Mouse (Mus musculus) limb, embryonic 11.5 days (tissue): ENCODE data around the gene Mamld1. TPM values are rescaled to one million over a fixed set of nuclear protein-coding genes. Genes with fewer than 3 reads are reported as not detected.

Source experiments
- ATAC-seq: fragments of 200-750 bp; cut with Nextera tagmentation; 2 replicates; pipeline ENCODE4 v1.8.0; 2017; ENCODE audit warnings: low read depth; ENCODE audit not compliant: insufficient number of reproducible peaks, low FRiP score, low TSS enrichment
- DNase-seq: peaks from one replicate; pipeline ENCODE4 v3.0.0-alpha.2; 2015; ENCODE audit warnings: low spot score
- H3K27ac ChIP-seq: fragments of 300-500 bp; sonication (generic); replicated peaks from 2 replicates; pipeline ENCODE4 v1.5.1; 2014; ENCODE audit warnings: low read depth, mild to moderate bottlenecking, low read length
- H3K27me3 ChIP-seq: fragments of 300-500 bp; sonication (generic); 2 replicates; pipeline ENCODE4 v1.6.1; 2014; ENCODE audit warnings: mild to moderate bottlenecking, low read length, mixed read lengths; ENCODE audit not compliant: control insufficient read depth, insufficient read depth
- H3K36me3 ChIP-seq: fragments of 300-500 bp; sonication (generic); 2 replicates; pipeline ENCODE4 v1.6.1; 2014; ENCODE audit warnings: mild to moderate bottlenecking, low read length, moderate library complexity, mixed read lengths; ENCODE audit not compliant: control insufficient read depth, insufficient read depth
- H3K4me1 ChIP-seq: fragments of 300-500 bp; sonication (generic); 2 replicates; pipeline ENCODE4 v1.6.1; 2014; ENCODE audit warnings: low read length, mixed read lengths; ENCODE audit not compliant: control insufficient read depth, insufficient read depth
- H3K4me2 ChIP-seq: fragments of 300-500 bp; sonication (generic); 2 replicates; pipeline ENCODE4 v1.6.1; 2014; ENCODE audit warnings: low read depth, mild to moderate bottlenecking, moderate library complexity; ENCODE audit not compliant: severe bottlenecking
- H3K4me3 ChIP-seq: fragments of 300-500 bp; sonication (generic); 2 replicates; pipeline ENCODE4 v1.5.1; 2014; ENCODE audit warnings: low read depth, low read length
- H3K9ac ChIP-seq: fragments of 300-500 bp; sonication (generic); 2 replicates; pipeline ENCODE4 v1.6.1; 2014; ENCODE audit warnings: mild to moderate bottlenecking, low read length
- H3K9me3 ChIP-seq: fragments of 300-500 bp; sonication (generic); 2 replicates; pipeline ENCODE4 v1.6.1; 2016; ENCODE audit warnings: low read length; ENCODE audit not compliant: control insufficient read depth
- WGBS: fragments of 180-500 bp; shearing (Covaris S2); extraction: QIAGEN DNeasy Blood & Tissue Kit; methylation state at CpG from one replicate; pipeline ENCODE4 v1.1.7; 2014; 5-methylcytosine and 5-hydroxymethylcytosine counted together
- polyA plus RNA-seq: library from polyadenylated mRNA; unstranded; fragments of >200 nt; fragmentation: Nextera tagmentation; extraction: Ambion mirVana; gene quantifications from 2 replicates; pipeline ENCODE4 v1.2.1, GENCODE M21; 2014

Gene Mamld1
- polyA plus RNA-seq, 1 experiment from 2014 or later: 1.5 TPM

DNA sequence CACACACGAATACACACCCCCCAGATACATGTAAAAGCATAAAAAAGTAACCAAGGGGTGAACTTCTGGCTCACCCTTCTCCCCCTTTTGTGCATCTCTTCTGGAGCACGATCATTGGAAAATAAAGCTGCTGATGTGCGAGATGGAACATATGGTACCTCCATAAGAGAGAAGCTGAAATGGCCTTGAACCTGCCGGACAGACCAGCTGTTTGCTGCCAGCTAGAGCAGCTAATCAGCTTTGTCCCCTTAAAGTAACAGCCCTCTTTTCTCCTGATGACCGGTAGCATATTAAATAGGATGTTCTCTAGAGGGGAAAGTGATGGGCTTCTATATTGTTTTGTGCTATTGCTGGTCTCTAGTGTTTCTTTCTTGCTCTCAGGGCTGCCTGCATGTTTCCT is 3.2 kb downstream of the Mamld1 start:
- DNase-seq (no peak), ATAC-seq (no peak)
- Histone ChIP-seq H3K9ac (no peak overlapping the region), H3K27ac (no peak overlapping the region), H3K36me3 (no peaks in the 10 kb centered on the region), H3K4me1 (no peaks in the 10 kb centered on the region), H3K9me3 (no peaks in the 10 kb centered on the region), H3K4me3 (no peak overlapping the region), H3K27me3 (peaks cover 35% of the 10 kb centered on the region), H3K4me2 (no peak overlapping the region)
- WGBS: 57% methylated on average over 5 of the region's 5 CpGs

DNA sequence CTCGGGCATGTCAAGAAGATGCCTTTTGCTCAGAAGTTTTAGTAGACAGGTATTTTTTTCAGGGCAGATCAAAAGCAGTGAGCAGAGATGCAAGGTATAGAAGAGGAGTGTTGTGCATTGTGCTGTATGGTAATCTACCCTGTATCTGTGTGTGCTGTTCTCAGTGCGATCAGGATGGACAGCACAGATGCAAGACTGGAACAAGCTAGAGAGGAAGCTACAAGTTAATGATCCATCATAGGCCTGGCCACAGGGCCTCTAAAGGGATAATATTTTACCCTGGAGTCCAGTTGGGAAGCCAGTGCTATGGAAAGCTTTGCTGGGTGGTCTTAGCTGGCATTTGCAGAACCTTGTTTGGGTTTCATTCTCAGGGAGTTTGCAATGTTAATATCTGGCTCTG is 6.9 kb downstream of the Mamld1 start:
- DNase-seq (no peak), ATAC-seq (no peak)
- H3K4me1 ChIP-seq: no peaks in the 10 kb centered on the region
- H3K36me3 ChIP-seq: no peaks in the 10 kb centered on the region
- 0 out of 2 replicates have a peak, but pooled peaks cover 4% of the 10 kb centered on the region for H3K27me3 ChIP-seq
- WGBS: 88% methylated on average over 2 of the region's 2 CpGs
- no peak overlapping the region for H3K4me2 ChIP-seq
- H3K9ac ChIP-seq: no peak overlapping the region
- no peaks in the 10 kb centered on the region for H3K9me3 ChIP-seq
- H3K4me3 ChIP-seq: no peak overlapping the region
- H3K27ac ChIP-seq: no peak overlapping the region

DNA sequence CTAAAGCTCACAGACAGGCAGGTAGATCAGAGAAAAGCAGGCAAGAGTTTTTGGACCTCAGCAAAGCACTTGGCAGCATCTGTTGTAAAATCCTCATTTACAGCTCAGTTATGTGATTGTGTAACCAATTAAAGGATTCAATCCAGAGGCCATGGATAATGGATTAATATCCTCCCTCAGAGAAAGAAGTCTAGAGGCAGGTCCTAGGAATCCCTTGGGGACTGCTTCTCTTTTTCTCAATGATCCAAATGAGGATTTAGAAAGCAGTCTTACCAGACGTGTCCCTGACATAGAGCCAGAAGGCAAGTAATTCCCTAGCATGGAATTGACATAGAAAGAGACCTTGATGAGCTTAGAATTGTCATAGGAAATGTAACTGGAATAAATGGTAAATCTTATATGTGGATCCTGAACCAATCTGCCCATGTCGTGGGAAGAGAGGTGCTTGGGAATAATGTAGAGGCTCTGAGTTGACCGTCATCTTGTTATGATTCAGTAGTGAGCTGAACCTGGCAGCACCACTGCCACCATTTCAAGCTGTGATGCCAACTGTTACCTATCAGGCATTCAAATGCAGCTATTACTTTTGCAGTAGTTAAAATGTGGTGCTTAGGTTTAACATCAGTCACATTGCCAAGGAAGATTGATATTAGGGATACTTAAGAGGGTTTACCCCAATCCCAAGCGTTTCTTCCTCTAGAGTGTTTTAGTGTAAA is 35.2 kb downstream of the Mamld1 start:
- Histone ChIP-seq H3K4me2 (no peak overlapping the region), H3K27ac (no peak overlapping the region), H3K27me3 (no peaks in the 10 kb centered on the region), H3K4me1 (no peaks in the 10 kb centered on the region), H3K4me3 (no peak overlapping the region), H3K9ac (no peak overlapping the region), H3K36me3 (no peaks in the 10 kb centered on the region), H3K9me3 (no peaks in the 10 kb centered on the region)
- WGBS: 83% methylated on average over 4 of the region's 4 CpGs
- ATAC-seq (no peak), DNase-seq (no peak)

GRCm38 (mm10) chrX:71087370-71088079 is 37.5 kb downstream of the Mamld1 start:
- no peak overlapping the region for H3K4me2 ChIP-seq
- no peaks in the 10 kb centered on the region for H3K9me3 ChIP-seq
- WGBS: 67% methylated on average over 4 of the region's 4 CpGs
- DNase-seq: no peak
- H3K27me3 ChIP-seq: no peaks in the 10 kb centered on the region
- H3K27ac ChIP-seq: no peak overlapping the region
- H3K4me3 ChIP-seq: no peak overlapping the region
- no peak for ATAC-seq
- no peak overlapping the region for H3K9ac ChIP-seq
- H3K4me1 ChIP-seq: no peaks in the 10 kb centered on the region
- H3K36me3 ChIP-seq: no peaks in the 10 kb centered on the region

GRCm38 (mm10) chrX:71088080-71088414 is 38.0 kb downstream of the Mamld1 start:
- no peak overlapping the region for H3K4me3 ChIP-seq
- 60% methylated on average over 3 of the region's 3 CpGs for WGBS
- no peak for ATAC-seq
- H3K4me2 ChIP-seq: no peak overlapping the region
- no peak overlapping the region for H3K27ac ChIP-seq
- no peaks in the 10 kb centered on the region for H3K9me3 ChIP-seq
- DNase-seq: no peak
- H3K27me3 ChIP-seq: no peaks in the 10 kb centered on the region
- H3K36me3 ChIP-seq: no peaks in the 10 kb centered on the region
- H3K4me1 ChIP-seq: no peaks in the 10 kb centered on the region
- no peak overlapping the region for H3K9ac ChIP-seq

DNA sequence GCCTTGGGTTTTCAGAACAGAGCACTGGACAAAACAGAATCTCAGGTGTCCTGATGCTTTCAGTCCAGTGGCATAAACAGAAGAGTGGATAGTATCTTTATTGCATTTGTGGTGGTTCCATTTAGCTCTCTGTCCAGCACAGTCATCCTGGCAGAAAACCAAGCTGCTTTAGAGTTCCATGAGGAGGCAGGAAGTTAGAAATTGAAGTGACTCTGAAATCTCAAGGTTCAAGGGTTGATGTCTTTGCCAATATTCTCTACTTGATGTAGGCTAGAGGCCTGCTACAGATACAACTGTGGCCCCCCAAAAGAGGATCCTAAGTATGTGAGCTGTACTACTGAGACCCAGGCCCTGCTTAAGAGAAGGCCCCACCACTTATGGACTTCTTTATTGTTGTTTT is 55.8 kb downstream of the Mamld1 start:
- DNase-seq (no peak), ATAC-seq (no peak)
- no peak overlapping the region for H3K27ac ChIP-seq
- no peak overlapping the region for H3K9ac ChIP-seq
- H3K4me3 ChIP-seq: no peak overlapping the region
- no peaks in the 10 kb centered on the region for H3K36me3 ChIP-seq
- H3K27me3 ChIP-seq: no peaks in the 10 kb centered on the region
- H3K4me2 ChIP-seq: no peak overlapping the region
- no peaks in the 10 kb centered on the region for H3K9me3 ChIP-seq
- H3K4me1 ChIP-seq: no peaks in the 10 kb centered on the region

DNA sequence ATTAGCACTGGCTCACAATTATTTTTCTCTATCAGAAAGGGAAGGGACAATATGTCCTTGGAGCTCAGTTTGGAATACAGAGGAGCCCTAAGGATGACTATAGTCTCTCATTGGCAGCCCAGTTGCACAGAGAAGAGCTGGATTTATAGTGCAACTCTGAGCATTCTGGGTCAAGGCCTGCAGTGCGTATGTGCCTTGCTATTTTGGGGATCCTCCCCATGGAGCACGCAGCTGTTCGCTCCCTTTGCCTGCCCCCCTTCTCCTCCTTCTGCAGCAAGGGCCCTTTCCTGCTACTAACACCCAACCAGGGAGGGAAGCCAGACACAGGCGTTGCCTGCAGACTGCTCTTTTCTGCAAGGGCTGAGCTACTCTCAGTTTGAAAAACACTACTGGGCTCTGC is 56.3 kb downstream of the Mamld1 start:
- Histone ChIP-seq H3K27ac (no peak overlapping the region), H3K27me3 (no peaks in the 10 kb centered on the region), H3K4me2 (no peak overlapping the region), H3K9me3 (no peaks in the 10 kb centered on the region), H3K4me3 (no peak overlapping the region), H3K36me3 (no peaks in the 10 kb centered on the region), H3K4me1 (no peaks in the 10 kb centered on the region), H3K9ac (no peak overlapping the region)
- WGBS: 66% methylated on average over 4 of the region's 4 CpGs
- ATAC-seq (no peak), DNase-seq (no peak)

GRCm38 (mm10) chrX:71108056-71108735 is 58.1 kb downstream of the Mamld1 start:
- Histone ChIP-seq H3K27me3 (no peaks in the 10 kb centered on the region), H3K9ac (no peak overlapping the region), H3K27ac (no peak overlapping the region), H3K4me2 (no peak overlapping the region), H3K4me3 (no peak overlapping the region), H3K4me1 (no peaks in the 10 kb centered on the region), H3K36me3 (no peaks in the 10 kb centered on the region), H3K9me3 (no peaks in the 10 kb centered on the region)
- 81% methylated on average over 4 of the region's 4 CpGs for WGBS
- no peak for ATAC-seq
- DNase-seq: no peak
